Mouse (Mus musculus): ENCODE measurements around the gene Rras2. TPM values are rescaled to one million over a fixed set of nuclear protein-coding genes. Genes with fewer than 3 reads are reported as not detected.

The Rras2 gene
- polyA plus RNA-seq, 1 experiment from 2014 or later = 20.4 TPM

DNA sequence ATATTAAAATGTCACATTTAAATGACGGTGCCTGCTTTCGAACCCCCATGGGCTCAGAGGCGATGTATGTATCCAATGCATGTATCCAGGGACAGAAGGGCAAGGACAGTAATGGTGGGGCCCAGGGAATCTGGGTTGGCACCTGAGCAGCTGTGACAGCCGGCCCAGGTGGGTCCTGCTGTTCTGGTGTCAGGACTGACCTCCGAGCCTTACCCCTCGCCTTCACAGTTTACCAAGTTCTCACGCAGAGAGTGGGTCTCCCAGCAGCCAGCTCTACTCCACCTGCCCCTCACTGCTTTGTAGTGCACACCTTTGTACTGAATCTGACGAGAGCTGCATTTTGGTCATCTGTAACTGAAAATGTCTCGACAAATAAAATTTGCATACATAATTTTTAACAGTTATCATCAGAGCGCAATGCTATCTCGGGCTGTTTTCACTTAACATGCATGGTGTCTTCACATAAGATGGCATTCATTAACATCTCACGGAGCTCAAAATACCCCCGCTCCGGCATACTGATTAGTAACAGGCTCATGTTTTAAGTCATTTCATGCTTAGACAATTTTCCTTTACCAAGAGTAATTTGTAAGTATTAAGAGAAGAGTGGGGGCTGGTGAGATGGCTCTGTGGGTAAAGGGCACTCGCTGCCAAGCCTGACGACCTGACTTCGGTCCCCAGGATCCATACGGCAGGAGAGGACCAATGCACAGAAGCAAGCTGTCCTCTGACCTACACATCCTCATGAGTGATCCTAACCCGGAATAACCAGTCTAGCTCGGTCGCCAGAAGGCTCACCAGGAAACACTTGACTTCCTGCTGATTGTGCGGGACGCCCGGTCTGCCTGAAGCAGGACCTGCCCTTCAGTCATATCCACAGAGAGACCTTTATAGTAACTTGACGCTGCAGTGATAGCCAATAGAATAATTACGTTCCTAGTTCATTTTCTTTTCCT is 74.3 kb downstream of the Rras2 start:
- Histone ChIP-seq H3K4me2 (peak overlapping the region; percentile 38), H3K4me3 (ENCODE audit: low read depth, low read length) (no peak overlapping the region), H3K36me3 (ENCODE audit: control insufficient read depth, insufficient read depth, low read length) (peaks cover 2% of the 10 kb centered on the region; the same call in 1 of the 2 replicates), H3K9ac (ENCODE audit: low read depth, low read length) (no peak overlapping the region), H3K27me3 (replicated peaks; ENCODE audit: control insufficient read depth, insufficient read depth, low read length) (no peaks in the 10 kb centered on the region), H3K9me3 (ENCODE audit: control insufficient read depth, low read length) (no peaks in the 10 kb centered on the region), H3K4me1 (replicated peaks; ENCODE audit: control insufficient read depth, insufficient read depth, low read length) (peaks cover 9% of the 10 kb centered on the region), H3K27ac (ENCODE audit: low read depth, low read length) (no peak overlapping the region)
- DNase-seq (ENCODE audit: low spot score) (no peak), ATAC-seq (replicated peaks; ENCODE audit: low FRiP score) (0 out of 2 replicates have a peak, but pooled peaks have one; percentile 40)
- WGBS = 64% methylated on average over 26 of the region's 26 CpGs

- H3K4me3 ChIP-seq (ENCODE audit: low read depth, low read length) = no peak overlapping the region
- DNase-seq (ENCODE audit: low spot score) = no peak
- H3K4me1 ChIP-seq (replicated peaks; ENCODE audit: control insufficient read depth, insufficient read depth, low read length) = peaks cover 9% of the 10 kb centered on the region
- no peak overlapping the region for H3K27ac ChIP-seq (ENCODE audit: low read depth, low read length)
- no peak overlapping the region for H3K9ac ChIP-seq (ENCODE audit: low read depth, low read length)
- WGBS = 88% methylated on average over 4 of the region's 4 CpGs
- H3K9me3 ChIP-seq (ENCODE audit: control insufficient read depth, low read length) = no peaks in the 10 kb centered on the region
- H3K36me3 ChIP-seq (ENCODE audit: control insufficient read depth, insufficient read depth, low read length) = peaks cover 2% of the 10 kb centered on the region; the same call in 1 of the 2 replicates
- no peaks in the 10 kb centered on the region for H3K27me3 ChIP-seq (replicated peaks; ENCODE audit: control insufficient read depth, insufficient read depth, low read length)
- no peak overlapping the region for H3K4me2 ChIP-seq
- no peak for ATAC-seq (replicated peaks; ENCODE audit: low FRiP score)
These were observed 76.2 kb downstream of the Rras2 start for GRCm38 (mm10) chr7:114041349-114041748.

DNA sequence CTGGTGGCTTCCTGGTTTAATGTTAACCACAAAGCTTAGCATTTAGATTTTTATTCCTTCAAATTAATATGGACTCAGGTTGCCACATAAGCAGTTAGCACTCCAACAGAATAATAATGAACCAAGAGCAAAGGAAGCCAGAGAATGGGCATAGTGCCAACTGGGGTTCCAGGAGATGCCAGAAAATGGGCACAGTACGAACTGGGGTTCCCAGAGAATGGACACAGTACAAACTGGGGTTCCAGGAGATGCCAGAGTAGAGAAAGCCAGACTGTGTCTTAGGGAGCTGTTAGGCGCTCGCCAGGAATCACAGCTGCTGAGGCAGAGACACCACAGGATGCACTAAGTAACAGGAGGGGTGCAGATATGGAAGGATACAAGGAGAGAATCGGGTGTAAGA is 80.3 kb downstream of the Rras2 start:
- WGBS = 77% methylated on average over 4 of the region's 4 CpGs
- ATAC-seq (replicated peaks; ENCODE audit: low FRiP score) (no peak), DNase-seq (ENCODE audit: low spot score) (no peak)
- H3K4me1 ChIP-seq (replicated peaks; ENCODE audit: control insufficient read depth, insufficient read depth, low read length) = no peaks in the 10 kb centered on the region
- H3K27ac ChIP-seq (ENCODE audit: low read depth, low read length) = no peak overlapping the region
- no peak overlapping the region for H3K9ac ChIP-seq (ENCODE audit: low read depth, low read length)
- no peaks in the 10 kb centered on the region for H3K9me3 ChIP-seq (ENCODE audit: control insufficient read depth, low read length)
- no peaks in the 10 kb centered on the region for H3K27me3 ChIP-seq (replicated peaks; ENCODE audit: control insufficient read depth, insufficient read depth, low read length)
- H3K4me2 ChIP-seq = no peak overlapping the region
- H3K36me3 ChIP-seq (ENCODE audit: control insufficient read depth, insufficient read depth, low read length) = 0 out of 2 replicates have a peak, but pooled peaks cover 2% of the 10 kb centered on the region
- no peak overlapping the region for H3K4me3 ChIP-seq (ENCODE audit: low read depth, low read length)

DNA sequence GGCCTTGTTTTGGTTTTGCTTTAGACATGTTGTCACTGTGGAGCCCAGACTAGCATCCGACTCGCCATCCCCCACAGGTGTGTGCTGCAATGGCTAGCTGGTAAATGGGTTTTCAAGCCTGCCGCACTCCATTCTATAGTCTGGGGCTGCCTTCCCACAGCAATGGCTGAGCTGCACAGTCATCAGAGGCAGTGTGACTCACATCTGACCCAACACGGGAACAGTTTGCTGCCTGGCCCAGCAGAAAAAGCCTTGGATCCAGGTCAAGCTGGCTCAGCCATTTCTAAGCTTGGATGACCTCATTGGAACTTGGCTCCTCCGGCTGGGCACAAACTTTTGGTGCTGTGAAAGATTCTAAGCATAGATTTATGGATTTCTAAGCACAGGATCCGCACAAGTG is 88.0 kb downstream of the Rras2 start:
- WGBS = 73% methylated on average over 6 of the region's 6 CpGs
- no peak overlapping the region for H3K27ac ChIP-seq (ENCODE audit: low read depth, low read length)
- no peak for ATAC-seq (replicated peaks; ENCODE audit: low FRiP score)
- no peaks in the 10 kb centered on the region for H3K36me3 ChIP-seq (ENCODE audit: control insufficient read depth, insufficient read depth, low read length)
- H3K4me3 ChIP-seq (ENCODE audit: low read depth, low read length) = no peak overlapping the region
- H3K4me1 ChIP-seq (replicated peaks; ENCODE audit: control insufficient read depth, insufficient read depth, low read length) = no peaks in the 10 kb centered on the region
- DNase-seq (ENCODE audit: low spot score) = no peak
- H3K4me2 ChIP-seq = no peak overlapping the region
- H3K27me3 ChIP-seq (replicated peaks; ENCODE audit: control insufficient read depth, insufficient read depth, low read length) = no peaks in the 10 kb centered on the region
- no peak overlapping the region for H3K9ac ChIP-seq (ENCODE audit: low read depth, low read length)
- no peaks in the 10 kb centered on the region for H3K9me3 ChIP-seq (ENCODE audit: control insufficient read depth, low read length)

GRCm38 (mm10) chr7:114028828-114029227 is 88.8 kb downstream of the Rras2 start:
- no peak for ATAC-seq (replicated peaks; ENCODE audit: low FRiP score)
- no peaks in the 10 kb centered on the region for H3K27me3 ChIP-seq (replicated peaks; ENCODE audit: control insufficient read depth, insufficient read depth, low read length)
- no peak overlapping the region for H3K4me3 ChIP-seq (ENCODE audit: low read depth, low read length)
- no peaks in the 10 kb centered on the region for H3K4me1 ChIP-seq (replicated peaks; ENCODE audit: control insufficient read depth, insufficient read depth, low read length)
- no peak overlapping the region for H3K27ac ChIP-seq (ENCODE audit: low read depth, low read length)
- DNase-seq (ENCODE audit: low spot score) = no peak
- H3K9me3 ChIP-seq (ENCODE audit: control insufficient read depth, low read length) = no peaks in the 10 kb centered on the region
- H3K9ac ChIP-seq (ENCODE audit: low read depth, low read length) = no peak overlapping the region
- 83% methylated on average over 5 of the region's 5 CpGs for WGBS
- no peak overlapping the region for H3K4me2 ChIP-seq
- H3K36me3 ChIP-seq (ENCODE audit: control insufficient read depth, insufficient read depth, low read length) = no peaks in the 10 kb centered on the region

DNA sequence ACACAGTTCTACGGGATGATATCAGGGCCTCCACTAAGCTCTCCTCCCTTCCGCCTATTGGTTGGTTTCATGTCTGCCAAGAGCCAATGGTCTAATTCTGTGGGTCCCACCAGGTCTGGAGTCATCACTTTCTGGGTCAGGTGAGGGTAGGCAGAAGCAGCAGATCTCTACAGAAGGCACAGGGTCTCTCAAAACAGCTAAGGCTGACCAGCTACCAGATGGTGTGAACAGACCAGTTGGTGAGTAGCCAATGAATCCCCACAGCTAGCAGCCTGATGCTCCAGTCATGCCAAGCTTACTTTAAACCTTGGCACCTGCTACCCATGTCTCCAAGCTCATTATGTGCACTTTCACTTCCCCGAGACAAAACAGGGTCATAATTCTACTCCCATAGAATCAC is 90.2 kb downstream of the Rras2 start:
- Histone ChIP-seq H3K9ac (ENCODE audit: low read depth, low read length) (no peak overlapping the region), H3K27me3 (replicated peaks; ENCODE audit: control insufficient read depth, insufficient read depth, low read length) (no peaks in the 10 kb centered on the region), H3K4me2 (no peak overlapping the region), H3K36me3 (ENCODE audit: control insufficient read depth, insufficient read depth, low read length) (no peaks in the 10 kb centered on the region), H3K4me3 (ENCODE audit: low read depth, low read length) (no peak overlapping the region), H3K4me1 (replicated peaks; ENCODE audit: control insufficient read depth, insufficient read depth, low read length) (no peaks in the 10 kb centered on the region), H3K27ac (ENCODE audit: low read depth, low read length) (no peak overlapping the region), H3K9me3 (ENCODE audit: control insufficient read depth, low read length) (no peaks in the 10 kb centered on the region)
- ATAC-seq (replicated peaks; ENCODE audit: low FRiP score) (no peak), DNase-seq (ENCODE audit: low spot score) (no peak)
- 80% methylated on average over 3 of the region's 3 CpGs for WGBS

- no peaks in the 10 kb centered on the region for H3K27me3 ChIP-seq (replicated peaks; ENCODE audit: control insufficient read depth, insufficient read depth, low read length)
- H3K27ac ChIP-seq (ENCODE audit: low read depth, low read length) = no peak overlapping the region
- H3K4me1 ChIP-seq (replicated peaks; ENCODE audit: control insufficient read depth, insufficient read depth, low read length) = no peaks in the 10 kb centered on the region
- no peaks in the 10 kb centered on the region for H3K9me3 ChIP-seq (ENCODE audit: control insufficient read depth, low read length)
- H3K4me3 ChIP-seq (ENCODE audit: low read depth, low read length) = no peak overlapping the region
- H3K36me3 ChIP-seq (ENCODE audit: control insufficient read depth, insufficient read depth, low read length) = no peaks in the 10 kb centered on the region
- ATAC-seq (replicated peaks; ENCODE audit: low FRiP score) (no peak), DNase-seq (ENCODE audit: low spot score) (no peak)
- H3K4me2 ChIP-seq = no peak overlapping the region
- no peak overlapping the region for H3K9ac ChIP-seq (ENCODE audit: low read depth, low read length)
- 79% methylated on average over 8 of the region's 8 CpGs for WGBS
These were observed 90.7 kb downstream of the Rras2 start for GRCm38 (mm10) chr7:114026923-114027322.

- WGBS = under 1% methylated on average over 11 of the region's 11 CpGs
- Histone ChIP-seq H3K9ac (ENCODE audit: low read depth, low read length) (peak overlapping the region; percentile 60), H3K27ac (ENCODE audit: low read depth, low read length) (no peak overlapping the region)
These were observed 96.9 kb downstream of the Rras2 start for GRCm38 (mm10) chr7:114020704-114021093.

More at GRCm38 (mm10) chr7:114020704-114021093, 96.9 kb downstream of the Rras2 start:
- ATAC-seq (replicated peaks; ENCODE audit: low FRiP score) = peak; percentile 52
- Histone ChIP-seq H3K4me1 (replicated peaks; ENCODE audit: control insufficient read depth, insufficient read depth, low read length) (no peaks in the 10 kb centered on the region; the same call in 1 of the 2 replicates), H3K36me3 (ENCODE audit: control insufficient read depth, insufficient read depth, low read length) (no peaks in the 10 kb centered on the region), H3K4me3 (ENCODE audit: low read depth, low read length) (peak overlapping the region; percentile 56), H3K9me3 (ENCODE audit: control insufficient read depth, low read length) (no peaks in the 10 kb centered on the region), H3K4me2 (peak overlapping the region; percentile 75), H3K27me3 (replicated peaks; ENCODE audit: control insufficient read depth, insufficient read depth, low read length) (no peaks in the 10 kb centered on the region; the same call in 1 of the 2 replicates)
- peak; percentile 78 for DNase-seq (ENCODE audit: low spot score)
